In genomic region chr15:62244819-62245218, GRCm38 (mm10) we compare ENCODE assay signal across 26 mouse cellular contexts.
"Had no signal": no experiment of that assay in that cellular context is flagged by ENCODE, and none has a peak within 500 bp of the region (broad histone marks: within the 10 kb centered on the region; RNA-seq: fewer than 3 reads in every experiment).

No protein-coding gene starts in this region.

- H3K36me3 ChIP-seq: embryonic facial prominence, embryonic 15.5 days; forebrain, embryonic 10.5 days; forebrain, embryonic 12.5 days; forebrain, embryonic 15.5 days had no signal

- H3K4me2 ChIP-seq: embryonic facial prominence, embryonic 12.5 days; embryonic facial prominence, embryonic 13.5 days; embryonic facial prominence, embryonic 15.5 days; forebrain, embryonic 12.5 days; forebrain, embryonic 13.5 days; forebrain, embryonic 15.5 days had no signal

- H3K27me3 ChIP-seq: embryonic facial prominence, embryonic 12.5 days; embryonic facial prominence, embryonic 13.5 days; embryonic facial prominence, embryonic 15.5 days; forebrain, embryonic 12.5 days; forebrain, embryonic 13.5 days; forebrain, embryonic 15.5 days had no signal

- DNase-seq: cerebellum, adult 8-10 months; cerebellum, adult 9-10 months; cerebellum, adult 9-11 months; cerebellum, postnatal 10 days; cerebellum, postnatal 14 days; cerebellum, postnatal 25 days; cerebellum, postnatal 36 days; embryo, embryonic 11 days; forebrain, postnatal 0 days; gastrocnemius, adult 2 months; gastrocnemius, postnatal 10 days; gastrocnemius, postnatal 14 days; gastrocnemius, postnatal 25 days; gastrocnemius, postnatal 36 days; heart, adult 11 months; heart, adult 18-20 months; heart, adult 2 months had no signal

- H3K4me3 ChIP-seq: embryonic facial prominence, embryonic 10.5 days; embryonic facial prominence, embryonic 12.5 days; embryonic facial prominence, embryonic 13.5 days; embryonic facial prominence, embryonic 15.5 days; erythroblast, embryonic 14.5 days; forebrain, embryonic 10.5 days; forebrain, embryonic 12.5 days; forebrain, embryonic 13.5 days; forebrain, embryonic 15.5 days; gastrocnemius, adult 2 months; heart, adult 2 months had no signal

- H3K9me3 ChIP-seq: embryonic facial prominence, embryonic 10.5 days; embryonic facial prominence, embryonic 12.5 days; embryonic facial prominence, embryonic 13.5 days; embryonic facial prominence, embryonic 15.5 days; forebrain, embryonic 10.5 days; forebrain, embryonic 12.5 days; forebrain, embryonic 13.5 days; forebrain, embryonic 15.5 days had no signal

- H3K9ac ChIP-seq: embryonic facial prominence, embryonic 12.5 days; embryonic facial prominence, embryonic 13.5 days; embryonic facial prominence, embryonic 15.5 days; forebrain, embryonic 12.5 days; forebrain, embryonic 13.5 days; forebrain, embryonic 15.5 days; forebrain, postnatal 0 days had no signal

- H3K4me1 ChIP-seq: embryonic facial prominence, embryonic 10.5 days; embryonic facial prominence, embryonic 12.5 days; embryonic facial prominence, embryonic 13.5 days; embryonic facial prominence, embryonic 15.5 days; forebrain, embryonic 12.5 days had no signal

- H3K27ac ChIP-seq: embryonic facial prominence, embryonic 10.5 days; embryonic facial prominence, embryonic 12.5 days; embryonic facial prominence, embryonic 13.5 days; embryonic facial prominence, embryonic 15.5 days; forebrain, embryonic 10.5 days; forebrain, embryonic 12.5 days; forebrain, embryonic 13.5 days; forebrain, embryonic 15.5 days; gastrocnemius, adult 2 months; heart, adult 2 months had no signal
